Mouse (Mus musculus) thymus, adult 2 months (tissue): ENCODE measurements around the gene Mmp23. TPM values are rescaled to one million over a fixed set of nuclear protein-coding genes. Genes with fewer than 3 reads are reported as not detected.

Source experiments
- DNase-seq: peaks from one replicate; pipeline ENCODE4 v3.0.0; 2021
- H3K27ac ChIP-seq: fragments of 200-500 bp; 2 replicates; pipeline ENCODE4 v1.5.1; 2012; ENCODE audit warnings: low read length, control low read depth; ENCODE audit not compliant: control insufficient read depth, insufficient read depth
- H3K27me3 ChIP-seq: fragments of 200-500 bp; 2 replicates; pipeline ENCODE4 v1.6.1; 2012; ENCODE audit warnings: mild to moderate bottlenecking, low read length, moderate library complexity, mixed read lengths; ENCODE audit not compliant: control insufficient read depth, insufficient read depth
- H3K36me3 ChIP-seq: fragments of 200-500 bp; 2 replicates; pipeline ENCODE4 v1.6.1; 2012; ENCODE audit warnings: mild to moderate bottlenecking, low read length, moderate library complexity; ENCODE audit not compliant: control insufficient read depth, insufficient read depth
- H3K4me1 ChIP-seq: fragments of 200-500 bp; replicated peaks from 2 replicates; pipeline ENCODE4 v1.6.1; 2012; ENCODE audit warnings: low read length; ENCODE audit not compliant: control insufficient read depth, insufficient read depth
- H3K4me3 ChIP-seq: fragments of 200-500 bp; 2 replicates; pipeline ENCODE4 v1.5.1; 2012; ENCODE audit warnings: mild to moderate bottlenecking, low read length, control low read depth, moderate library complexity; ENCODE audit not compliant: control insufficient read depth, insufficient read depth
- CTCF ChIP-seq: fragments of 200-500 bp; IDR thresholded peaks from 2 replicates; pipeline ENCODE4 v1.5.1; 2012; ENCODE audit warnings: mild to moderate bottlenecking, control low read depth, low read length, moderate library complexity, borderline replicate concordance; ENCODE audit not compliant: control insufficient read depth, poor library complexity, insufficient read depth; ENCODE audit errors: extremely low read depth
- POLR2A ChIP-seq: fragments of 200-500 bp; IDR thresholded peaks from 2 replicates; pipeline ENCODE4 v1.6.1; 2012; ENCODE audit warnings: mild to moderate bottlenecking, low read length, control low read depth, moderate library complexity; ENCODE audit not compliant: control insufficient read depth, poor library complexity, insufficient read depth; ENCODE audit errors: extremely low read depth
- WGBS: fragments of 180-500 bp; shearing (Covaris S2); methylation state at CpG from one replicate; pipeline ENCODE4 v1.1.7; 2018; 5-methylcytosine and 5-hydroxymethylcytosine counted together
- polyA plus RNA-seq: library from polyadenylated mRNA; depleted of rRNA; stranded (reverse); fragments of >200 nt; gene quantifications from 2 replicates; pipeline ENCODE4 v1.2.3, GENCODE M21; 2012; rRNA removed

Gene Mmp23
- polyA plus RNA-seq, 1 experiment, result 17.0 TPM

- Histone ChIP-seq H3K27me3 (no peaks in the 10 kb centered on the region), H3K27ac (peak overlapping the region; percentile 68), H3K36me3 (no peaks in the 10 kb centered on the region), H3K4me1 (peaks cover 6% of the 10 kb centered on the region), H3K4me3 (peak overlapping the region; percentile 72)
- 1% methylated on average over 31 of the region's 31 CpGs for WGBS
- TF ChIP-seq CTCF (no peak), POLR2A (no peak; the same call in 1 of the 2 replicates)
- DNase-seq, result no peak
Measured at GRCm38 (mm10) chr4:155601997-155602456, 51.2 kb downstream of the Mmp23 start.

GRCm38 (mm10) chr4:155601091-155601996 lies 51.8 kb downstream of the Mmp23 start, which contains the start of gene Slc35e2:
Gene Slc35e2, plus strand, starts transcription at chr4:155601416.
- no peaks in the 10 kb centered on the region for H3K36me3 ChIP-seq
- peak within 1 kb of the TSS; percentile 86 for H3K27ac ChIP-seq
- TF ChIP-seq CTCF, result peak; percentile 35; the same call in 1 of the 2 replicates
- TF ChIP-seq POLR2A, result peak; percentile 48
- H3K4me3 ChIP-seq, result peak within 1 kb of the TSS; percentile 72
- peak; percentile 86 for DNase-seq
- peaks cover 6% of the 10 kb centered on the region for H3K4me1 ChIP-seq
- H3K27me3 ChIP-seq, result no peaks in the 10 kb centered on the region
- WGBS, result under 1% methylated on average over 65 of the region's 65 CpGs

Other genes starting within 250 kb of the Mmp23 start
- gene Cfap74, start 244.2 kb downstream of the Mmp23 start, polyA plus RNA-seq, result 18.3 and 23.1 TPM in 2 replicates
- 0.62 and 2.1 TPM in 2 replicates for gene Tmem52, start 184.3 kb downstream of the Mmp23 start, polyA plus RNA-seq
- 850 and 885 TPM in 2 replicates for gene Gnb1, start 162.0 kb downstream of the Mmp23 start, polyA plus RNA-seq
- 129 TPM in 2 replicates for gene Nadk, start 91.0 kb downstream of the Mmp23 start, polyA plus RNA-seq
- 17.1 and 19.1 TPM in 2 replicates for gene Slc35e2, start 52.0 kb downstream of the Mmp23 start, polyA plus RNA-seq
- 34.4 and 42.1 TPM in 2 replicates for gene Cdk11b, start 28.5 kb downstream of the Mmp23 start, polyA plus RNA-seq
- gene Gm10563, start 8.0 kb downstream of the Mmp23 start, polyA plus RNA-seq, result not detected in 2 replicates
- 91.2 and 99.7 TPM in 2 replicates for gene Mib2, start 15.8 kb upstream of the Mmp23 start, polyA plus RNA-seq
- 17.4 and 18.5 TPM in 2 replicates for gene Fndc10, start 41.0 kb upstream of the Mmp23 start, polyA plus RNA-seq
- gene Ssu72, start 51.4 kb upstream of the Mmp23 start, polyA plus RNA-seq, result 184 and 186 TPM in 2 replicates
- 4.9 and 5.1 TPM in 2 replicates for gene Tmem240, start 81.4 kb upstream of the Mmp23 start, polyA plus RNA-seq
- 87.0 and 93.1 TPM in 2 replicates for gene Atad3a, start 107.7 kb upstream of the Mmp23 start, polyA plus RNA-seq
- gene Vwa1, start 121.3 kb upstream of the Mmp23 start, polyA plus RNA-seq, result 11.2 and 13.5 TPM in 2 replicates
- 0.55 and 0.58 TPM in 2 replicates for gene Tmem88b, start 132.5 kb upstream of the Mmp23 start, polyA plus RNA-seq
- 0.42 and 0.92 TPM in 2 replicates for gene Ankrd65, start 137.1 kb upstream of the Mmp23 start, polyA plus RNA-seq
- gene Mrpl20, start 149.5 kb upstream of the Mmp23 start, polyA plus RNA-seq, result 74.6 and 77.9 TPM in 2 replicates
- gene Ccnl2, start 159.1 kb upstream of the Mmp23 start, polyA plus RNA-seq, result 131 and 145 TPM in 2 replicates
- gene Aurkaip1, start 177.9 kb upstream of the Mmp23 start, polyA plus RNA-seq, result 230 and 238 TPM in 2 replicates
- 30.7 and 43.4 TPM in 2 replicates for gene Mxra8, start 186.3 kb upstream of the Mmp23 start, polyA plus RNA-seq
- gene Dvl1, start 194.0 kb upstream of the Mmp23 start, polyA plus RNA-seq, result 152 and 184 TPM in 2 replicates
- gene Tas1r3, start 210.0 kb upstream of the Mmp23 start, polyA plus RNA-seq, result 2.7 and 3.0 TPM in 2 replicates
- 31.9 and 32.2 TPM in 2 replicates for gene Cptp, start 216.1 kb upstream of the Mmp23 start, polyA plus RNA-seq
- gene Ints11, start 216.2 kb upstream of the Mmp23 start, polyA plus RNA-seq, result 107 and 108 TPM in 2 replicates
- gene Pusl1, start 238.4 kb upstream of the Mmp23 start, polyA plus RNA-seq, result 83.2 and 91.1 TPM in 2 replicates
- gene Acap3, start 238.4 kb upstream of the Mmp23 start, polyA plus RNA-seq, result 77.6 and 86.1 TPM in 2 replicates